Comparison of ENCODE assay signal across 14 mouse cellular contexts in genomic region chr4:109410681-109411376, GRCm38 (mm10). TPM values are rescaled to one million over a fixed set of nuclear protein-coding genes. Genes with fewer than 3 reads are reported as not detected.
DNase-seq lines count a peak whose midpoint lies in the region; ATAC-seq and TF ChIP-seq lines count a peak whose summit lies in the region.
"Had no signal": no experiment of that assay in that cellular context is flagged by ENCODE, and none has a peak within 500 bp of the region (broad histone marks: within the 10 kb centered on the region; RNA-seq: fewer than 3 reads in every experiment).

No protein-coding gene starts in this region.

- H3K9ac ChIP-seq in heart, embryonic 15.5 days = peak overlapping the region; percentile 26; the same call in 1 of the 2 replicates
- H3K9ac ChIP-seq in liver, embryonic 16.5 days (ENCODE audit: low read depth, low read length) = peak overlapping the region; percentile 73

- intact Hi-C loops in heart, postnatal 14 days (cut with DNase I) = no loop called here

- TF ChIP-seq CTCF in G1E (IDR thresholded peaks at IDR 0.05; ENCODE audit: low read depth, low read length) = no peak

- H3K9me3 ChIP-seq in heart, embryonic 15.5 days (replicated peaks) = no peaks in the 10 kb centered on the region
- no peaks in the 10 kb centered on the region for H3K9me3 ChIP-seq in G1E (replicated peaks)
- H3K9me3 ChIP-seq in liver, embryonic 16.5 days (replicated peaks; ENCODE audit: control insufficient read depth, low read length) = no peaks in the 10 kb centered on the region

- no peak for ATAC-seq in heart, embryonic 15.5 days (replicated peaks; ENCODE audit: insufficient number of reproducible peaks, insufficient read depth, low FRiP score, low read depth)
- peak; percentile 83 for ATAC-seq in G1E (ENCODE audit: extremely low read depth, insufficient number of reproducible peaks, low FRiP score, poor library complexity, severe bottlenecking)
- ATAC-seq in liver, embryonic 16.5 days (ENCODE audit: low read depth) = peak; percentile 87
- ATAC-seq: CD4-positive, CD25-positive, alpha-beta regulatory T cell, adult 4 months had no signal

- no peaks in the 10 kb centered on the region for H3K27me3 ChIP-seq in heart, embryonic 15.5 days
- no peaks in the 10 kb centered on the region for H3K27me3 ChIP-seq in G1E (ENCODE audit: insufficient read depth, low read length)
- no peaks in the 10 kb centered on the region for H3K27me3 ChIP-seq in liver, embryonic 16.5 days (ENCODE audit: control insufficient read depth, insufficient read depth, low read depth, low read length)

- DNase-seq in heart, postnatal 14 days = no peak
- DNase-seq in G1E (ENCODE audit: low spot score) = peak; percentile 82
- peak; percentile 84 for DNase-seq in c-Kit-positive CD71-positive TER-119-positive erythroid progenitor cells, embryonic 14.5 days (ENCODE audit: low spot score)
- DNase-seq in adrenal gland, postnatal 25 days = no peak
- DNase-seq in cerebellum, adult 9-11 months = no peak
- no peak for DNase-seq in embryo, embryonic 10.5 days (ENCODE audit: low spot score)
- DNase-seq: cerebellum, postnatal 36 days; gastrocnemius, postnatal 14 days; kidney, adult 11 months; lung, postnatal 10 days; thymus, postnatal 4 days had no signal

- 40% methylated on average over 9 of the region's 9 CpGs for WGBS in heart, embryonic 15.5 days
- 30% methylated on average over 9 of the region's 9 CpGs for WGBS in liver, embryonic 16.5 days (ENCODE audit: insufficient replicate concordance)

- H3K4me1 ChIP-seq in heart, embryonic 15.5 days (replicated peaks) = peaks cover 34% of the 10 kb centered on the region
- peaks cover 93% of the 10 kb centered on the region for H3K4me1 ChIP-seq in G1E (ENCODE audit: insufficient read depth, low read depth, low read length)
- peaks cover 73% of the 10 kb centered on the region for H3K4me1 ChIP-seq in liver, embryonic 16.5 days (ENCODE audit: control insufficient read depth, low read depth, low read length)

- H3K27ac ChIP-seq in heart, embryonic 15.5 days = peak overlapping the region; percentile 45
- peak overlapping the region; percentile 98 for H3K27ac ChIP-seq in liver, embryonic 16.5 days (ENCODE audit: low read length)

- H3K36me3 ChIP-seq in heart, embryonic 15.5 days = no peaks in the 10 kb centered on the region
- peaks cover 18% of the 10 kb centered on the region for H3K36me3 ChIP-seq in G1E (replicated peaks)
- no peaks in the 10 kb centered on the region for H3K36me3 ChIP-seq in liver, embryonic 16.5 days (ENCODE audit: control insufficient read depth, insufficient read depth)

- H3K4me3 ChIP-seq in heart, embryonic 15.5 days = no peak overlapping the region
- H3K4me3 ChIP-seq in G1E (ENCODE audit: low read depth, low read length) = peak overlapping the region; percentile 58; the same call in 1 of the 2 replicates
- H3K4me3 ChIP-seq in liver, embryonic 16.5 days (ENCODE audit: low read depth, low read length) = peak overlapping the region; percentile 49

- H3K4me2 ChIP-seq in heart, embryonic 15.5 days = peak overlapping the region; percentile 19; the same call in 1 of the 2 replicates
- H3K4me2 ChIP-seq in liver, embryonic 16.5 days (ENCODE audit: low read depth, low read length) = peak overlapping the region; percentile 77

RNA-seq across cellular contexts. Expression of gene Ttc39a, which starts 4.4 kb away (rescaled TPM):
- polyA plus RNA-seq in heart, embryonic 15.5 days (2015; fragmentation: Nextera tagmentation; extraction: Ambion mirVana) = 5.9 and 7.0 TPM in 2 replicates
- total RNA-seq in heart, postnatal 14 days (2021) = 1 to 10 TPM; 1.2 to 1.6 TPM
- 38.9 and 50.2 TPM in 2 replicates for total RNA-seq in G1E (2014; fragmentation: Nextera tagmentation)
- total RNA-seq in G1E (2017) = 40.4 and 48.0 TPM in 2 replicates
- polyA plus RNA-seq in G1E (2012) = 28.9 and 30.9 TPM in 2 replicates
- 10.4 and 11.8 TPM in 2 replicates for polyA plus RNA-seq in liver, embryonic 16.5 days (2015; fragmentation: Nextera tagmentation; extraction: Ambion mirVana)
- 4.9 and 7.8 TPM in 2 replicates for total RNA-seq in adrenal gland, postnatal 25 days (2021)
- polyA plus RNA-seq: CD4-positive, CD25-positive, alpha-beta regulatory T cell, adult 4 months had no signal

Comparison
In these comparisons a context has a peak if more than half of its experiments do, and no peak if none do; other contexts are left out.
1. DNase-seq: peak in G1E (single experiment) and c-Kit-positive CD71-positive TER-119-positive erythroid progenitor cells, embryonic 14.5 days (single experiment); none in heart, postnatal 14 days (0 of 2), adrenal gland, postnatal 25 days (single experiment), cerebellum, adult 9-11 months (single experiment) and embryo, embryonic 10.5 days (single experiment).